Mouse (Mus musculus) heart, postnatal 4 days (tissue): ENCODE measurements around the gene Lin52. TPM values are rescaled to one million over a fixed set of nuclear protein-coding genes. Genes with fewer than 3 reads are reported as not detected.
"Not testable (repeated sequence)": the region's sequence is repeated elsewhere in the genome, so short reads cannot be mapped to it uniquely, and the experiment has no call there.

ENCODE experiments used
- DNase-seq: peaks from one replicate; pipeline ENCODE4 v3.0.0; 2021
- total RNA-seq, 2 experiments: library from RNA; stranded (reverse); gene quantifications; 2 replicates each; pipeline ENCODE4 v1.2.3; 2021

Gene Lin52
- total RNA-seq, 2 experiments from 2014 or later: 7.2 to 7.9 TPM

DNA sequence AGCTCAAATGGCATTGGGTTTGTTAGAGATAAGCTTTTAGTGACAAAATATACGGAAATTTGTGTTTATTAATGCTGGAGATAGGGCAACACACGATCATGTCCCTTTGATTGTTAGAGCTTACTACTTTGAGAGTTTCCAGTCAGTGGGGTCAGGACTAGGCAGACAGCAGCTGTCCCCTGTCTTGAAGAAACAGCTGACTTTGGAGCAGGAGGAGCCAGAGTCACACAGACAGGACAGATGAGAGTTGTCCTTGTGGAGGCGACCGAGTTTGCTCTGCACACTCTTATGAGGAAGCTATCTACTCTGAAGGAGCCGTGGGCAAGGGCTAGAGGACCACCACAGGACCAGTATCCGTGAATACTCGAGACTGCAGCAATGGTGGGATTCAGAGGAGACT, 27.7 kb downstream of the Lin52 start:
- no peak for DNase-seq

DNA sequence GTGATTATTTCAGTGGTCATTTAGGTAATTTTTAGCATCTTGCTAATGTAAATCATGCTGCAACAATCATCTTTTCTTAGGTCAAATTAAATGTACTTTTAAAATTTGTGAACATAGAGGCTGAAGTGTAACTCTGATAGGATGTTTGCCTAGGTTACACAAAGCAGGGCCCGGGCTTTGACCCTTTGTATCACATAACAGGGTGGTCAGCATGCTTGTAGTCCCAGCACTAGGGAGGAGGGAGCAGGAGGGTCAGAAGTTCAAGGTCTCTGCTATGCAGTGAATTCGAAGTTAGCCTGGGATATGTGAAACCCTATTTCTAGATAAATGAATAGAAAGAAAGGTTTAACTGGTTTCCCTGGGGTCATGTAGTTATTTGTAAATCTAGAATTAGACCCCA, 30.0 kb downstream of the Lin52 start:
- DNase-seq: no peak

GRCm38 (mm10) chr12:84482778-84483585, 31.8 kb downstream of the Lin52 start:
- DNase-seq: no peak

DNA sequence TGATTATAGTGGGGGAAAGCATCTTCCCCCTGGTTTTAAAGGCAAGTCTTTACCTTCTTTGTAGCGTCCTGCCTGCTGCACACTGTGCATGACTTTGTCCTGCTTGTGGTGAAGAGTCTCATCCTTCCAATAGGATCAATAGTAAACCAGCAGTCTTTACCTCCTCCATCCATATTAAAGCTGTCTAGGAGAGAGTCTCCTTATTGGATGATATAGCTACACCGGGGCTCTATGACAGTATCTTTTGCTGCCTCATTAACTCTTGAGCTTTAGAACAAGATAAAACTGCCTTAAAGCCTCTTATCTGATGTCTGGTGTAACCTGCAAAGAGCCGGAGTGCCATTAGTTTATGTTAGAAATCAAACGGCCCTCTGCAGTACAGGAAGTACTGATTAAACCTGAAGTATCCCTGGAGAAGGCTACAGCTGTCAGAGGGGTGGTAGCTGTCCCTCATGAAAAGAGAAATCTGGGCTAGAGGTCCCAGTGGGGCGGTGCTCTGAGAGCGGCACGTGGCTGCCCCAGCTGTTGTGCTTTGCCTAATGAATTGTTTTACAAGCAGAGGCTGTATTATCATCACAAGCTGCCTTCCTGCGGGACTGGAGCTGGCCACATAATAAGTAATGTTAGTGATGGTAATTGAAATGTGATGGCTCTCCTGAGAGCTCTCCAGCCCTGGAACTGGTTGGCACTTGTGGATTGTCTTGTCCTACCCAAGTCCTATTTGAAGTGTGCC, 36.3 kb downstream of the Lin52 start:
- DNase-seq: peak; percentile 38

DNA sequence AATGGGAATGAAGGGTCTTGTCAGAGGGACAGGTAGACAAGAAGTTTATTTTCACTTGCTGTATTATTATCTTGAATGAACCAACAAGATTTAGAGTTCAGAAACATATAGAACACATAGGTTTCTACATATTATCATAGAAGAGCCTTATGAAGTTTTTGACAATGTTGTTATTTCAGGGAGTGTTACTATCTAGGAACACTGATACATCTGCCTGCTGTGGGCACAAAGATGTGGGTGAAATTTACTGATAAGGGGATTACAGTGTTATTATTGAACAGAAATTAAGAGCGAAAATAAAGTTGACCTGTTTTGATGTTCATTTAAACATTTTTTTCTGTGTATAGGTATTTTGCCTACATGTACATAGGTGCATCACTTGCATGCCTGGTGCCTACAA, 45.6 kb downstream of the Lin52 start:
- DNase-seq: no peak

GRCm38 (mm10) chr12:84500528-84501263, 49.5 kb downstream of the Lin52 start:
- no peak for DNase-seq

DNA sequence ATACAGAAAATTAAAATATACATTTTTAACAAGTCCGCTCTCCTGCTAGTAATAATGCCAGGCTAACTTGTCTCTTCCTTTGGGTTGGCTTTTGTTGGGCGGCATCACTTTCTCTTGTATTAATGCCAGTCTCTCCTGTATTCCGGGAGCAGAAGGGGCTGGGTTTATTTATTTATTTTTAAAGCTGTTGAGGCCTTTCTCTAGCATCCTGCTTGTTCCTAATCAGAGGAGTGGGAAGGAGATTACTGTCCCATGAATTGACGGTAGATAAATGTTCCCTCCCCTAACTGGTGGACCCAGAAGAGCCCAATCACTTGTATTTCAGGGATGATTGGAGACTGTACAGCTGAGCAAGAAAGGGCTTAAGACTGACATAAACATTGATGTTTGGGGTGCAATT, 50.1 kb downstream of the Lin52 start:
- DNase-seq: no peak

GRCm38 (mm10) chr12:84506856-84507255, 55.6 kb downstream of the Lin52 start:
- no peak for DNase-seq

GRCm38 (mm10) chr12:84512016-84512415, 60.8 kb downstream of the Lin52 start:
- DNase-seq: no peak

GRCm38 (mm10) chr12:84515486-84515885, 64.3 kb downstream of the Lin52 start:
- DNase-seq: no peak

GRCm38 (mm10) chr12:84516642-84517041, 65.4 kb downstream of the Lin52 start:
- no peak for DNase-seq

DNA sequence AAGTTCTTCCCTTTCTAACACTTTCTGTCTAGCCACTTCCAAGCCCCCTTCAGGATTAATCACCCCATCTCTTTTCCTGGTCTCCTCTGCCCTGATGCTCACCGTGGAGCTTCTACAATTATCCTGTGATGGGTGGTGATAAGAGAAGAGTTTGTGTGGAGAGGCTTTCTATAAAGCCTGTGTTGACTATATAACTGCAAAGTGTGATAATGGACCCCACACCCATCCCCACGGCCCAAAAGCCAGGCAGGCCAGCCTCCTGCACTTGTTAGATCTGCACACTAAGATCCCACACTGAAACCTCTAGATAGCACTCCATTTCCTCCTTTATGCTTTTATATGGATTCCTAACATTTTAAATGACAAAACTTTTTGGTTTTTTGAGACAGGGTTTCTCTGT, 66.8 kb downstream of the Lin52 start:
- no peak for DNase-seq

DNA sequence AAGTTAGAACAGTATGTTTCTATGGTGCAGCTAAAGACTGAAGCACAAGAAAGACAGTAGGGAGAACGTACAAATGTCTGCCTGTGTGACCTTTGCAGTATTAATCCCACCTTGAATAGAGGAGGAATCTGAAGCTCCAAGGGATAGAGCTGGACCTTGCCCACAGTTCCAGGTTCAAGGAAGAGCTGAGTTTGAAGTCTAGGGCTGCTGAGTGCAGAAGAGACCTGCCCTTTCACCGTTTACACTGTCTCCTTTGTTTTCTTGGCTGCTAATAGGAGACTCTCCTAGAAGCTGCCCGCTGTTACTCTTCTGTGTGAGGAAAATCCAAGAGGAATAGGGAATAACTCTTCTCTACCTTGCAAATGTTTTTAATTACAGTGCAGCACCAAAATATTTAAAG, 72.5 kb downstream of the Lin52 start:
- DNase-seq: no peak

DNA sequence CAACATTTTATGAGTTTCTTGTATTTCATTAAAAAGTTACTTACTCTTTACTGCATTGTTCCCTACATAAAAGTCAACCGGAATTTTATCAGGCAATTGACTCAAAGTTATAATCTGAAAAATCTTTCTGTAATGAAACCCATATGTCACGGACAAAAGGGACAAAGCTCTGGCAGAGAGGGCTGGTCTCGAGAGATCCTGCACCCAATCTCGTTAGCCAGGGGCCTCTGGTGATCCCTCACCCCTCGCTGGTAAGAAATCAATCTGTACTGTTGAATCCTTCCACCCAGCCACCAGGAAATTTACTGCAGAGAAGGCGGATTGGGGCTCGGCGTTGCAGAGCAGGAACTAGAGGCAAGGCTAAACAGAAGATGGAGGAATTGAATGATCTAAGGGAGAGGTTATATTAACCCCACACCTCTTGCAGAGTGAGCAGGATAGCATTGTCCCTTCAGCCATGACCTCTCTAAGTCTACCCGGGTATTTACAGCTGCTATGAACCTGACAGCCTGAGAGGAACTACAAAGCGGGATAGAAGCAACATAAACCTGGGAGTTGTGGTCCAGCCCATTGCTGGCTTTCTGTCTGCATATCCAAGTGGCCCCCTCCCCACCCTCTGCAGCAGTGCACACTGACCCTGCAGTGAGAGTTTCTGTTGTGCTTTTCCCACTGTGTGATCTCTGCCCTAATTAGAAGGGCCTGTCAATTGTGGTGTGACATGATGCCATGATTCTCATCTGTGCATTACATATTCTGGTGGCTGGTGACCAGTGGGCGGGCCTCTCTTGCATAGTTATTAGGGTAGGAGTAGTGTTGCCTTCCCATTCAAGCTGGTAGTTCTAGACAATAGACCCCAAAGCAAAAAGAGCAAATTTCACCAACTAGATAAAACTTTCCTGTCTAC, 73.2 kb downstream of the Lin52 start:
- no peak for DNase-seq

DNA sequence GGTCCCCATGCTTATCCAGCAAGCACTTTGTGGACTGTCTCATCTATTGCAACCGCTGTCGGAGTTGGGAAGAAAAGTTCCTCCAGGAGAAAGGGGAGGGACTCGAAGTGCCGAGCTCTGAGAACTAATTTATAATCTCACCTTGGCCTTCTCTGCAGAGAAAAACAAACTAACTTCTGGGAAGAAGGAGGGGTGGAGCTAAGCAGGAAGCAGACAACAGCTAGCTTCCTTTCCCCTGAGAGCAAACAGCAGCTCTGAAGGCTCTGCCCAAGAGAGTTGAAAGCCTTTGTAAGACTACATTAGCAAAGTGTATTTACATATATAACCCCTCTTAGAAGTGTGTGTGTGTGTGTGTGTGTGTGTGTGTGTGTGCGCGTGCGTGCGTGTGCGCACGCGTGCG, 74.2 kb downstream of the Lin52 start:
- no peak for DNase-seq

- DNase-seq: no peak
Measured at GRCm38 (mm10) chr12:84530426-84530825, 79.2 kb downstream of the Lin52 start.

DNA sequence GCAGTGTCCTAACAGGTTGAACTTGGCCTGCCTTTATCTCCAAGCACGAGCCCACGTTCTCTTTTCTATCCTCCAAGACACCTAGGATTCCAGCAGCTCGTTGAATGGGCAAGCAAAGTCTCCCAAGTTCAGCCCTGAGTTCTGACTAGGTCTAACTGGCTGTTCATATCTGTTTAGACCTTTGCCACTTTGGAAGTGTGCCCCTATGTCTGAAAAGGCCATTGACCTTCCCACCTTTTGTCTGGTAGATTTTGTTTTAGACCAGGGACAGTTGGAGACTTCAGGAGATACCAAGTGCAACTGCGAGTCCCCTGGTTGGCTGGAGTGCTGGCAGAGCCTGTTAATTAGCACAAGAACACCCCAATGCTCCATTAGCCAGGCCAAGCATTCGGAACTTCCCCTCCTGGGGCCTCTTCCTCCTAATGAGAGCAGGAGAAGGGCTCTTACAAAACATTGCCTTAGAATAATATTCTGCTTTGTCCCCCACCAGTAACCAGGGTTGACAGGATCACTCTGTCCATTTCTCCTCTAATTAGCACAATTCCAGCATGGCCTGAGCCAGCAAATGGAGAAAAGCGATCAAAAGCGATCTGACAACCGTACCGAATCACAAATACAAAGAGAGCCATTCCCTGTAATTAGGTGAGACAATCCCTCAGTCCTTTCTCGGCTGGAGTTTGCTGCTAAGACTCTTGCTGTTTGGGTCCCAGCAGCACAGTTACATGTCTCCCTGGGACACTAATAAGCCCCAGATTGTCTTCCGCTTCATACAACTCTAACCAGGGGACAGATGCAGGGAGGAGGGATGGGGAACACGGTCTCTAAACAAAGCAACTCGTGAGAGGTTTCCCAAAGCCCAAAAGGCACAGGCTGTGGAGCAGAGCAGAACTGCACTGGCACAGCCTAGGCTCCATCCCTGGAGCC, 80.9 kb downstream of the Lin52 start:
- DNase-seq: no peak

GRCm38 (mm10) chr12:84532830-84533199, 81.6 kb downstream of the Lin52 start:
- no peak for DNase-seq

- no peak for DNase-seq
Measured at GRCm38 (mm10) chr12:84533706-84534486, 82.7 kb downstream of the Lin52 start.

DNA sequence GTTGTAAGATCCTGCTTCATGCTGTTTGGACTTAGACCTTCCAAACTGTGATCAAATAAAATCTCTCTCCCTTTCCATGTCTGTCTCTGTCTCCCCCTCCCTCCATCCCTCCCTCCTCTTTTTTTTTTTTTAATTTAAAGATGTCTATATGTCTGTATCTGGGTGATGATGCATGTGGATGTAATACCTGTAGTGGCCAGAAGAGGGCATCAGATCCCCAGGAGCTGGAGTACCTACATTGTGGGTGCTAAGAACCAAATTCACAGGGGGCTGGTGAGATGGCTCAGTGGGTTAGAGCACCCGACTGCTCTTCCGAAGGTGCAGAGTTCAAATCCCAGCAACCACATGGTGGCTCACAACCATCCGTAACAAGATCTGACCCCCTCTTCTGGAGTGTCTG, 88.3 kb downstream of the Lin52 start:
- DNase-seq: not testable (repeated sequence)
